Mouse (Mus musculus) forebrain, postnatal 0 days (tissue): ENCODE results near the gene Rtkn. TPM values are rescaled to one million over a fixed set of nuclear protein-coding genes. Genes with fewer than 3 reads are reported as not detected.

ENCODE experiments used
- ATAC-seq: fragments of 200-750 bp; cut with Nextera tagmentation; 2 replicates; pipeline ENCODE4 v1.8.0; 2017; ENCODE audit warnings: mild to moderate bottlenecking, moderate library complexity
- DNase-seq: peaks from one replicate; pipeline ENCODE4 v3.0.0-alpha.2; 2015
- H3K27ac ChIP-seq: fragments of 300-500 bp; sonication (generic); 2 replicates; pipeline ENCODE4 v1.5.1; 2014; ENCODE audit warnings: low read depth, mild to moderate bottlenecking, antibody characterized with exemption, low read length, moderate library complexity, mixed read lengths
- H3K27me3 ChIP-seq: fragments of 300-500 bp; sonication (generic); 2 replicates; pipeline ENCODE4 v1.6.1; 2014; ENCODE audit warnings: mild to moderate bottlenecking, low read length, mixed read lengths; ENCODE audit not compliant: insufficient read depth
- H3K36me3 ChIP-seq: fragments of 300-500 bp; sonication (generic); 2 replicates; pipeline ENCODE4 v1.6.1; 2014; ENCODE audit warnings: mild to moderate bottlenecking, moderate library complexity; ENCODE audit not compliant: insufficient read depth
- H3K4me1 ChIP-seq: fragments of 300-500 bp; sonication (generic); 2 replicates; pipeline ENCODE4 v1.6.1; 2014; ENCODE audit warnings: antibody characterized with exemption; ENCODE audit not compliant: insufficient read depth
- H3K4me2 ChIP-seq: fragments of 300-500 bp; sonication (generic); 2 replicates; pipeline ENCODE4 v1.6.1; 2014; ENCODE audit warnings: low read depth, mild to moderate bottlenecking, moderate library complexity
- H3K4me3 ChIP-seq: fragments of 300-500 bp; sonication (generic); 2 replicates; pipeline ENCODE4 v1.5.1; 2014; ENCODE audit warnings: low read depth, low read length, mixed read lengths
- H3K9ac ChIP-seq: fragments of 300-500 bp; sonication (generic); 2 replicates; pipeline ENCODE4 v1.6.1; 2014; ENCODE audit warnings: mild to moderate bottlenecking
- H3K9me3 ChIP-seq: fragments of 300-500 bp; sonication (generic); 2 replicates; pipeline ENCODE4 v1.6.1; 2016; ENCODE audit warnings: low read length
- CTCF ChIP-seq: sonication (generic); IDR thresholded peaks from 2 replicates; pipeline ENCODE4 v1.5.1; 2016; ENCODE audit warnings: antibody characterized with exemption, control low read depth, low read depth
- WGBS: fragments of 180-500 bp; shearing (Covaris S2); extraction: QIAGEN DNeasy Blood & Tissue Kit; methylation state at CpG from one replicate; pipeline ENCODE4 v1.1.7; 2014; 5-methylcytosine and 5-hydroxymethylcytosine counted together
- polyA plus RNA-seq: library from polyadenylated mRNA; unstranded; fragments of >200 nt; fragmentation: Nextera tagmentation; extraction: Ambion mirVana; gene quantifications from 2 replicates; pipeline ENCODE4 v1.2.1, GENCODE M21; 2015
- total RNA-seq: library from RNA; depleted of rRNA; stranded (reverse); fragments of >200 nt; gene quantifications from 2 replicates; pipeline ENCODE4 v1.2.3, GENCODE M21; 2014

Gene Rtkn
- total and polyA plus RNA-seq, 2 experiments from 2014 or later: 8.1 to 19.4 TPM

DNA sequence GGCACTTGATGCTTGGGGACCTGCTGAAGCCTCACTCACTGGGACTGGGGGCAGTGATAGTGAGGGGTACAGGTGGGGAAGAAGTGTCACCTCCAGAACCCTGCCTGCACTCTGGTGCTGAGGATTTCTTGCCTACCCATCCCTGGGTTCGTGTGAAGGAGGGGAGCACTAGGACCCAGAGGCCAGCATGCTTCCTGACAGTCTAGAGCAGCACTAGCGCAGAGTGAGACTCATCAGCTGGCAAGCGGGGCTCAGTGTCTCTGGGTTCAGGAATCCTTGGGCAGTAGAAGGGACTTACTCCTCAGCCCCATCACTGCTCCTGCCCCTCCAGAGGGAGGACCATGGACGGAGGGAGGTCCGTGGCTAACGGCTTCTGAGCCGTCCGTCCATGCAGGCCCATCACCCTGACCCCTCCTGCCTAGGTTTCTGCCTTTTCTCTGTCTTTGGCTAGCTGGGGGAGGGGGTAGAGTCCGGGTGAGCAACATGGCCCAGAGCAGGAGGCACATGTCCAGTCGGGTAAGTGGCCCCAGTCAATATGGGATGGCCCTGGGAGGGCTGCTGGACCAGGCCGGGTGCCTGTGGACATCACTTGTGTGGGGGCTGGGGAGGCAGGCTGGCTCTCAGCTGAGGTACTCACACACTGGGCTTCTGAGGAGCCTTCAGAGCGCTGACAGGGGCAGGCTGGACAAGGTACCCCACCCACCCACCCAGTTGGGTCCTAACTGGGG lies 44.3 kb downstream of the Rtkn start:
- H3K27ac ChIP-seq: no peak overlapping the region; the same call in 1 of the 2 replicates
- no peaks in the 10 kb centered on the region for H3K27me3 ChIP-seq
- TF ChIP-seq CTCF: no peak
- DNase-seq: peak; percentile 70
- peak; percentile 96 for ATAC-seq
- H3K36me3 ChIP-seq: peaks cover 21% of the 10 kb centered on the region
- peak overlapping the region; percentile 55 for H3K4me2 ChIP-seq
- no peaks in the 10 kb centered on the region; the same call in 1 of the 2 replicates for H3K4me1 ChIP-seq
- WGBS: 13% methylated on average over 12 of the region's 12 CpGs
- peak overlapping the region; percentile 44 for H3K4me3 ChIP-seq
- no peaks in the 10 kb centered on the region for H3K9me3 ChIP-seq
- H3K9ac ChIP-seq: peak overlapping the region; percentile 59

- Histone ChIP-seq H3K27ac (no peak overlapping the region), H3K27me3 (no peaks in the 10 kb centered on the region), H3K4me3 (no peak overlapping the region), H3K9ac (peak overlapping the region; percentile 10; the same call in 1 of the 2 replicates), H3K4me2 (peak overlapping the region; percentile 55), H3K36me3 (peaks cover 27% of the 10 kb centered on the region), H3K9me3 (no peaks in the 10 kb centered on the region), H3K4me1 (peaks cover 3% of the 10 kb centered on the region)
- no peak for ATAC-seq
- 79% methylated on average over 6 of the region's 6 CpGs for WGBS
- no peak for DNase-seq
- TF ChIP-seq CTCF: no peak
Measured at GRCm38 (mm10) chr6:83180605-83181004, 45.3 kb downstream of the Rtkn start.

GRCm38 (mm10) chr6:83184858-83185435 lies 49.7 kb downstream of the Rtkn start:
- H3K4me3 ChIP-seq: no peak overlapping the region
- DNase-seq: no peak
- WGBS: 83% methylated on average over 3 of the region's 3 CpGs
- no peaks in the 10 kb centered on the region for H3K27me3 ChIP-seq
- peak overlapping the region; percentile 85 for H3K27ac ChIP-seq
- H3K4me1 ChIP-seq: peaks cover 21% of the 10 kb centered on the region
- H3K36me3 ChIP-seq: peaks cover 43% of the 10 kb centered on the region
- H3K9ac ChIP-seq: 0 out of 2 replicates have a peak overlapping the region, but pooled peaks have one; percentile 76
- H3K4me2 ChIP-seq: 0 out of 2 replicates have a peak overlapping the region, but pooled peaks have one; percentile 67
- no peak for ATAC-seq
- peak; percentile 63 for TF ChIP-seq CTCF
- H3K9me3 ChIP-seq: no peaks in the 10 kb centered on the region

- Histone ChIP-seq H3K4me3 (peak overlapping the region; percentile 55), H3K4me1 (peaks cover 21% of the 10 kb centered on the region), H3K9ac (peak overlapping the region; percentile 76), H3K4me2 (peak overlapping the region; percentile 67), H3K27ac (peak overlapping the region; percentile 85), H3K9me3 (no peaks in the 10 kb centered on the region), H3K36me3 (peaks cover 55% of the 10 kb centered on the region), H3K27me3 (no peaks in the 10 kb centered on the region)
- ATAC-seq (peak; percentile 99), DNase-seq (peak; percentile 90)
- 4% methylated on average over 25 of the region's 25 CpGs for WGBS
- no peak for TF ChIP-seq CTCF
Measured at GRCm38 (mm10) chr6:83185895-83186861, 50.9 kb downstream of the Rtkn start.

- H3K36me3 ChIP-seq: peaks cover 63% of the 10 kb centered on the region
- peak overlapping the region; percentile 67 for H3K4me2 ChIP-seq
- H3K4me1 ChIP-seq: peaks cover 21% of the 10 kb centered on the region
- H3K27me3 ChIP-seq: no peaks in the 10 kb centered on the region
- no peak for ATAC-seq
- TF ChIP-seq CTCF: no peak
- no peaks in the 10 kb centered on the region for H3K9me3 ChIP-seq
- 63% methylated on average over 2 of the region's 2 CpGs for WGBS
- H3K4me3 ChIP-seq: peak overlapping the region; percentile 55
- DNase-seq: no peak
- H3K27ac ChIP-seq: no peak overlapping the region
- H3K9ac ChIP-seq: peak overlapping the region; percentile 76
Measured at GRCm38 (mm10) chr6:83186946-83187345, 51.7 kb downstream of the Rtkn start.

- Histone ChIP-seq H3K27ac (no peak overlapping the region), H3K27me3 (no peaks in the 10 kb centered on the region), H3K4me1 (no peaks in the 10 kb centered on the region), H3K36me3 (peaks cover 98% of the 10 kb centered on the region), H3K9ac (no peak overlapping the region), H3K9me3 (no peaks in the 10 kb centered on the region), H3K4me2 (no peak overlapping the region), H3K4me3 (no peak overlapping the region)
- no peak for DNase-seq
- no peak for ATAC-seq
- 90% methylated on average over 7 of the region's 7 CpGs for WGBS
- TF ChIP-seq CTCF: no peak
Measured at GRCm38 (mm10) chr6:83193571-83193970, 58.3 kb downstream of the Rtkn start.
